ENCODE assay signal across 8 mouse cellular contexts in the genomic region with DNA sequence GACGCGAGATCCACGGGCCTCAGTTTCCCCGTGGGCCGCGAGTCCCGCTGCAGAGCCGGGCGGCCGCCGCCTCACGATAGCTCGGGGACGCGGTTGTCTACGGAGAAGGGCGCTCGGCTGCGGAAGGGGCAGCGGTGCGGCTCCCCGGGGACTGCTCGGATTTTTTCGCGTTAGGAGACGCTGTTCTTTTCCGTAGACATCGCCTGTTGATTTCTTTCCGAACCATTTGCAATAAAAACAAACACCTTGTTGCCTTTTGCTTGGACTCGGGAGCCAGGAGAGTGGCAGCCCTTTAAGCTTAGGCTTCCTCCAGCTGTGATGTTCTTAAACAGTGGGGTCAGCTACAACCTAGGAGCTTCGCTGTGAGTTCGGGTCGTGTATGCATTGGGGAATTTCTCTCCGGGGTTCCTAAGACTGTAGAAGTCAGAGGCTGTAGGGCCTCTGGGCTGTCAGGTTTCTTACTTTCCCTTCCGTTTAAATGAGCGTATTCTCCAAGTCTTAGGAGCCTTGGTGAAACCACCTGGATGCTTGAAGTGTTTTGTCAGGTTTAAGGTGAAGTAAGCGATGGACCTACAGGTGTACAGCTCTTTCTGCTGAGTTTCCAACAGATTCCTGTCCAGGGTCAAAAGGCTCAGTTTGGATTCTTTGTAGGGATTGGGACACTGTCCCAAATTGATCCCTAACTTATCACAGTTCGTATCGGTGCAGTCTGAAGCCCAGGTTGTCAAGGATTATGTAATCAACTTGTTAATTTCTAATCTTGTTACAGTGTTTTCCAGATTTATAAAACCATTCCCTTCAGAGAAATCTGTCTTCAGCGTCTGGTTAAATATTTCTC. TPM values are rescaled to one million over a fixed set of nuclear protein-coding genes. Genes with fewer than 3 reads are reported as not detected.
A peak's percentile ranks its signal among the peaks of the same experiment; 100 is the strongest.
DNase-seq lines count a peak whose midpoint lies in the region; ATAC-seq and TF ChIP-seq lines count a peak whose summit lies in the region.

No protein-coding gene starts in this region.

- no peaks in the 10 kb centered on the region for H3K27me3 ChIP-seq in heart, embryonic 10.5 days (ENCODE audit: insufficient read depth, poor library complexity, severe bottlenecking)
- no peaks in the 10 kb centered on the region for H3K27me3 ChIP-seq in hindbrain, embryonic 12.5 days
- no peaks in the 10 kb centered on the region for H3K27me3 ChIP-seq in limb, embryonic 14.5 days (ENCODE audit: control insufficient read depth, insufficient read depth, low read length)
- H3K27me3 ChIP-seq in neural tube, embryonic 11.5 days (ENCODE audit: control insufficient read depth, insufficient read depth, low read length): no peaks in the 10 kb centered on the region

- H3K4me1 ChIP-seq in heart, embryonic 10.5 days: peaks cover 18% of the 10 kb centered on the region
- H3K4me1 ChIP-seq in embryonic fibroblast, embryonic 13.5 days (ENCODE audit: control insufficient read depth, insufficient read depth, low read length): no peaks in the 10 kb centered on the region; the same call in 1 of the 2 replicates
- peaks cover 8% of the 10 kb centered on the region for H3K4me1 ChIP-seq in hindbrain, embryonic 12.5 days
- H3K4me1 ChIP-seq in limb, embryonic 14.5 days (ENCODE audit: control insufficient read depth, insufficient read depth, low read length): peaks cover 4% of the 10 kb centered on the region; the same call in 1 of the 2 replicates
- H3K4me1 ChIP-seq in neural tube, embryonic 11.5 days (ENCODE audit: control insufficient read depth, insufficient read depth, low read length): peaks cover 6% of the 10 kb centered on the region

- WGBS in heart, embryonic 10.5 days: 4% methylated on average over 40 of the region's 40 CpGs
- WGBS in hindbrain, embryonic 12.5 days: 5% methylated on average over 40 of the region's 40 CpGs
- WGBS in limb, embryonic 14.5 days: 5% methylated on average over 38 of the region's 40 CpGs
- WGBS in neural tube, embryonic 11.5 days: 5% methylated on average over 39 of the region's 40 CpGs

- H3K4me3 ChIP-seq in heart, embryonic 10.5 days: peak overlapping the region; percentile 92
- H3K4me3 ChIP-seq in embryonic fibroblast, embryonic 13.5 days (ENCODE audit: insufficient read depth, low read length): peak overlapping the region; percentile 93
- H3K4me3 ChIP-seq in hindbrain, embryonic 12.5 days: peak overlapping the region; percentile 91
- peak overlapping the region; percentile 83 for H3K4me3 ChIP-seq in limb, embryonic 14.5 days (replicated peaks; ENCODE audit: low read length)
- H3K4me3 ChIP-seq in neural tube, embryonic 11.5 days (ENCODE audit: low read depth, low read length): peak overlapping the region; percentile 89

- peak; percentile 74 for DNase-seq in heart, embryonic 10.5 days (ENCODE audit: low spot score)
- no peak for DNase-seq in heart, adult 8-10 months (ENCODE audit: low spot score)
- DNase-seq in limb, embryonic 14.5 days (ENCODE audit: low spot score): peak; percentile 10
- DNase-seq in neural tube, embryonic 11.5 days (ENCODE audit: low spot score): peak; percentile 35
- peak; percentile 23 for DNase-seq in thymus, postnatal 10 days (ENCODE audit: low spot score in 2 of 2)

- no peaks in the 10 kb centered on the region for H3K9me3 ChIP-seq in heart, embryonic 10.5 days
- H3K9me3 ChIP-seq in hindbrain, embryonic 12.5 days (replicated peaks): no peaks in the 10 kb centered on the region
- H3K9me3 ChIP-seq in limb, embryonic 14.5 days (ENCODE audit: control insufficient read depth, low read length): no peaks in the 10 kb centered on the region
- H3K9me3 ChIP-seq in neural tube, embryonic 11.5 days (ENCODE audit: control insufficient read depth, low read length): no peaks in the 10 kb centered on the region

- peak overlapping the region; percentile 94 for H3K27ac ChIP-seq in heart, embryonic 10.5 days
- H3K27ac ChIP-seq in embryonic fibroblast, embryonic 13.5 days (ENCODE audit: insufficient read depth, low read length): no peak overlapping the region; the same call in 1 of the 2 replicates
- H3K27ac ChIP-seq in hindbrain, embryonic 12.5 days: peak overlapping the region; percentile 93
- peak overlapping the region; percentile 80 for H3K27ac ChIP-seq in limb, embryonic 14.5 days (replicated peaks; ENCODE audit: low read depth, low read length)
- peak overlapping the region; percentile 83 for H3K27ac ChIP-seq in neural tube, embryonic 11.5 days (ENCODE audit: low read depth, low read length)

- peak overlapping the region; percentile 98 for H3K9ac ChIP-seq in hindbrain, embryonic 12.5 days
- peak overlapping the region; percentile 86 for H3K9ac ChIP-seq in limb, embryonic 14.5 days (ENCODE audit: low read depth, low read length, severe bottlenecking)
- peak overlapping the region; percentile 89 for H3K9ac ChIP-seq in neural tube, embryonic 11.5 days (ENCODE audit: low read length)

- TF ChIP-seq POLR2A in embryonic fibroblast, embryonic 13.5 days (IDR thresholded peaks at IDR 0.05; ENCODE audit: low read depth, low read length): no peak
- TF ChIP-seq POLR2A in limb, embryonic 14.5 days (IDR thresholded peaks at IDR 0.05; ENCODE audit: borderline replicate concordance, extremely low read depth, insufficient read depth, insufficient read length): no peak

- H3K4me2 ChIP-seq in hindbrain, embryonic 12.5 days (replicated peaks): peak overlapping the region; percentile 84
- peak overlapping the region; percentile 82 for H3K4me2 ChIP-seq in limb, embryonic 14.5 days (replicated peaks; ENCODE audit: low read depth, low read length, severe bottlenecking)
- peak overlapping the region; percentile 50 for H3K4me2 ChIP-seq in neural tube, embryonic 11.5 days (ENCODE audit: low read depth)

- peak; percentile 16 for ATAC-seq in activated CD4-positive, CD25-positive, alpha-beta regulatory T cell, adult 4 months
- peak; percentile 63 for ATAC-seq in hindbrain, embryonic 12.5 days (ENCODE audit: low FRiP score)
- ATAC-seq in limb, embryonic 14.5 days (ENCODE audit: low FRiP score, low read depth): peak; percentile 32
- ATAC-seq in neural tube, embryonic 11.5 days (ENCODE audit: insufficient read depth, low FRiP score, low TSS enrichment): peak; percentile 45; the same call in 1 of the 2 replicates

- 0 out of 2 replicates have a peak, but pooled peaks cover 3% of the 10 kb centered on the region for H3K36me3 ChIP-seq in heart, embryonic 10.5 days
- no peaks in the 10 kb centered on the region for H3K36me3 ChIP-seq in hindbrain, embryonic 12.5 days
- H3K36me3 ChIP-seq in limb, embryonic 14.5 days (ENCODE audit: control insufficient read depth, insufficient read depth, low read length): 0 out of 2 replicates have a peak, but pooled peaks cover 5% of the 10 kb centered on the region
- no peaks in the 10 kb centered on the region for H3K36me3 ChIP-seq in neural tube, embryonic 11.5 days (ENCODE audit: control insufficient read depth, insufficient read depth, low read length)

- no peak for TF ChIP-seq CTCF in embryonic fibroblast, embryonic 13.5 days (IDR thresholded peaks at IDR 0.05; ENCODE audit: borderline replicate concordance, insufficient read depth, low read length)

RNA-seq across cellular contexts. Expression of a gene that starts 0.8 kb away (rescaled TPM):
- polyA plus RNA-seq in heart, embryonic 10.5 days (2016; fragmentation: Nextera tagmentation; extraction: Ambion mirVana): 39.3 and 54.0 TPM in 2 replicates
- total RNA-seq in heart, adult 8-10 months (2022): 100 to 1,000 TPM; 111 to 152 (median 125) TPM
- polyA plus RNA-seq in activated CD4-positive, CD25-positive, alpha-beta regulatory T cell, adult 4 months (2017; shearing (Covaris generic)): 10 to 100 TPM; 23.1 to 25.9 TPM
- 48.8 and 51.2 TPM in 2 replicates for polyA plus RNA-seq in embryonic fibroblast, embryonic 13.5 days (2011; ENCODE audit: insufficient read length, low read depth, missing spikeins)
- 55.7 and 57.8 TPM in 2 replicates for polyA plus RNA-seq in hindbrain, embryonic 12.5 days (2016; fragmentation: Nextera tagmentation; extraction: Ambion mirVana)
- polyA plus RNA-seq in limb, embryonic 14.5 days (2012; rRNA removed): 44.8 and 50.1 TPM in 2 replicates
- polyA plus RNA-seq in limb, embryonic 14.5 days (2014; fragmentation: Nextera tagmentation; extraction: Ambion mirVana): 40.2 and 47.0 TPM in 2 replicates
- polyA plus RNA-seq in neural tube, embryonic 11.5 days (2014; fragmentation: Nextera tagmentation; extraction: Ambion mirVana): 30.6 and 33.2 TPM in 2 replicates
